Mouse (Mus musculus) urinary bladder, postnatal 25 days (tissue): Measurements from ENCODE around the gene Pfkp.

Experiments
- DNase-seq: peaks from one replicate; pipeline ENCODE4 v3.0.0; 2022; ENCODE audit warnings: low spot score

Gene Pfkp

DNA sequence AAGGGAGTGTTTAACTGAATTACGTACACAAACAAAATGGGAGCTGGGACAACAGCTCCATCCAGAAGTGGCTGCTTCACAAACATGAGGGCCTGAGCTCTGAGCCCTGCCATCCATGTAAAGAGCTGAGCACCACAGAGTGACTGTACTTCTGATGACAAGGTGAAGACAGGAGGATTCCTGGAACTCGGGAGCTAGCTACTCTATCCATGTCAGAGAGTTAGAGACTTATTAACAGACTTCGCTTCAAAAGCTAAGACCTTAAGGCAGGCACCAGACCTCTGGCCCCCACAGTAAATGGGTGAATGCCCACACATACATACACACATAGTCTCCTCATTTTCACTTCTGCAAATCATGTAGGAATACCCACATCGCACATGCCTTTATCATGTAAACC, 11.6 kb downstream of the Pfkp start:
- DNase-seq, result no peak

DNA sequence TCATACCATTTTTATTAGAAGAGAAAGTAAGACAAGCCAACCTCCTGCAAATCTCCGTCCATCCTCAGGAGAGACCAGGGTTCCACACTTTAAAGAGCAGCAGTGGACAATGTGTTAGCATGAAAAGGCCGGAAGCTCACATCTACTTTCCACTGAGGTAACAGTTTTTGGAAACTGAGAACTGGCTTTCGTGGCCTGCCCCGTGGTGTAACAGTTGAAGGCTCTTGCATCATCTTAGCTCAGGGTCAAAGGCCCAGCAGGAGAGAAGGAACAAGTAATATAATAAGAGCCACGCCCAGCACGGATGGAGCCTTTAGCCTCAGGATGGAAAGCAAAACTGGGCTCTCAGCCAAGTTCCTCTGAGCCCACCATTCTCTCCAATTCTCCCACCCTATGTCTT, 12.1 kb downstream of the Pfkp start:
- no peak for DNase-seq

DNA sequence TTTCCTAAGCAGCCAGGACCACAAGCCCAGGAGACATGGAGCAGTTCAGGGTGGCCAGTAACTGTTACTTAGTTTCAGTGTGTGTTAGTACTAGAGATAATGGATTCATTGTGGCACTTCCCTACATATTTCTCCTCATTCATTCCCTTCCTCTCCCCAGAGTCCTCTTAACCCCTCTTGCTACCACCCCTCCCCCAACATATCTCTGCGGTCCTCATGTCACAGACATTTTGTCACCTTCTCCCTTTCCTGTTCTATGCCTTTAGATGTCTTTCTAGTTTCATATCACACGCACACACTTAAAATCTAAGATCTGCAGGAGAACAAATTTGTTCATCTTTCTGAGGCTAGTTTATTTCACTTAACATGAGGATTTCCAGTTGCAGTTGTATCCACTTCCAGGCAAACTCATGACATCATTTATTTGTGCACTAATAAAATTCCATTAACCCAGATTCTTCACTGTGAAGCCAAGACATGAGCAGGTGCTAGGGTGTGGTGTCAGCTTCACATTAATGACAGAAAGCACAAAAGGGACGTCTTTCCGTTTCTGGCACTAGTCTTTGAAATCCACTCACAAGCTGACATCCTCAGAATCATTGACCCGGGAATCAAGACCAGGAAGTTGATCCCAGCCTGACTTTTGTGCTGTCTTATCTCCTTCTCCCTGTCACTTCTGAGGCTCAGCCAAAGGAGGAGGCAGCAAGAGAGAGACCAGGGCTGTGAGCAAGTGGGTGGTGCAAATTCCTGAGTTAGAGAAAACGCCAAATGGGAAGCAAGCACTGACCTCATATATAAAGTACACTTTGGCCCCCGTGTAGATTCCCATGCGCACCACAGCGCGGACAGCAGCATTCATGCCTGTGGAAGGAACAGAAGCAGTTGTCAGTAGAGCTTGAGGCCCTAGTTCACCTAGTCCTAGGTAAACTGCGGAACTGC, 13.2 kb downstream of the Pfkp start:
- DNase-seq, result no peak

DNA sequence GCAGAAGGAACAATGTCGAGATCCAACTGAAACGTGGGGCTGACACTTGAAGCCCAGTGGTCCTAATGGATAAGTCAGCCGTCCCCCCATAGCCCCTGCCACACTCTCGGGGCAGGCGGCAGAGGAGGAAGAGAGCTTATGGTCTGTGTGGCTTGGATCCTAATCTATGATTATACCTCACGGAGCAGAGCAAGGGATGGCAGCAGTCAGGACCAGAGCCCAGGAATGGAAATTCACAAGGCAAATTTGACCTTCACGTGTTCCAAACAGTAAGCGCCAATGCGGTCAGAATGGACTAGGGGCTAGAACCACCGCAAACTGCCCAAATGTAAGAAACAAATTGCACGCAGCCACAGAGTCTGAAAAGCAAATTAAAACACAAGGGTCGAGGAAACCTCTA, 14.5 kb downstream of the Pfkp start:
- DNase-seq, result no peak

DNA sequence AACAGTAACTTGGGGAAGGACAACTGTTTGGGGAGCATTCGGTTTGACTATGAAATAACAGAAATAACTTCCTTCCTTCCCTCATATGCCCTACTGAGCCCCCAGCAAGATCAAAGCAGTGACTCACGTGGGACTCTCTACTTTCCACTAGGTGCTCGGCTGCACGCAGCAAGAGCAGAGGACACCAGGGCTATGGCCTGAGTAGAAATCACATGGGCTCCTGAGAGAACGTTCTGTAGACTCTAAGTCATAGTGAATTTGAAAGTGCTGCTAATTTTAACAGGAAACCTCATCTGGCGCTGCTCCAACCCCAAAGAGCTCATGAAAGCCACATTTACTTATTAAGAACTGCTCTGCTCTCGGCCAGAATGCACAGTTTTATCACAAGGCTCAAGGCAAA, 15.1 kb downstream of the Pfkp start:
- no peak for DNase-seq

DNA sequence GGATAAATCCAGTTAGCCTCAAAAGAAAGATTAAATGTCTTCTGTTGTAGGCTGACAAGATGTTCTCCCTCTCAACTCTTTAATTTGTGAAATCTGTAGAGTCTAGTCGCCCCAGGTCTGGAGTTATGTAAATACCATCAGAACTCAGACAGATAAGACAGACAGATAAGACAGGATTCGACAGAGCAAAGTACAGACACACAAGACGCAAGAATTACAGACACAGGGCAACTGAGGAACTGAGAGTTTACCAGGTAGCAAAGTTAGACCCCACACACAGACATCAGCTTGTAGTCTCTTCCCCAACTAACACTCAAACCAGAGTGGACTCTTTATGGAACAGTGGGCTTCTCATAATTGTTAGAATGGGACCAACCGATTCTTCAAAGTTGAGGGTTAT, 15.6 kb downstream of the Pfkp start:
- no peak for DNase-seq

DNA sequence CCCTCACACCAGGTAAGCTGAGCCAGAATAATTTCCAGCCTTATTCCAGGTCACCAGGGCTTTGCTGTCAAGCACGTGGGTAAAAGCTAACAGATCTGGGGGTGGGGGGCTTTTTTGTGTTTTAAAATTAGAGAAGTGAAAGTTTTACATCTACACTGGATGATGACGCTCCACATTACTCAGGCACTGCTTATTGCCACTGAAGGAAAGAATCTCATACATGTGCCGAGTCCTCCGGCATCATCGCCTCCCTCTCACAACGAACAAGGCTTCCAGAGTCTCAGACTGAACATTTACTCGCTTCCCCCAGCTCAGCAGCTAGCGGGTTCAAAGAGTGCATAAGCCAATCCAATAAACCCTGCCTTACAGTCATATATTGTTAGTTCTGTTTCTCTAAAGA, 16.1 kb downstream of the Pfkp start:
- no peak for DNase-seq

DNA sequence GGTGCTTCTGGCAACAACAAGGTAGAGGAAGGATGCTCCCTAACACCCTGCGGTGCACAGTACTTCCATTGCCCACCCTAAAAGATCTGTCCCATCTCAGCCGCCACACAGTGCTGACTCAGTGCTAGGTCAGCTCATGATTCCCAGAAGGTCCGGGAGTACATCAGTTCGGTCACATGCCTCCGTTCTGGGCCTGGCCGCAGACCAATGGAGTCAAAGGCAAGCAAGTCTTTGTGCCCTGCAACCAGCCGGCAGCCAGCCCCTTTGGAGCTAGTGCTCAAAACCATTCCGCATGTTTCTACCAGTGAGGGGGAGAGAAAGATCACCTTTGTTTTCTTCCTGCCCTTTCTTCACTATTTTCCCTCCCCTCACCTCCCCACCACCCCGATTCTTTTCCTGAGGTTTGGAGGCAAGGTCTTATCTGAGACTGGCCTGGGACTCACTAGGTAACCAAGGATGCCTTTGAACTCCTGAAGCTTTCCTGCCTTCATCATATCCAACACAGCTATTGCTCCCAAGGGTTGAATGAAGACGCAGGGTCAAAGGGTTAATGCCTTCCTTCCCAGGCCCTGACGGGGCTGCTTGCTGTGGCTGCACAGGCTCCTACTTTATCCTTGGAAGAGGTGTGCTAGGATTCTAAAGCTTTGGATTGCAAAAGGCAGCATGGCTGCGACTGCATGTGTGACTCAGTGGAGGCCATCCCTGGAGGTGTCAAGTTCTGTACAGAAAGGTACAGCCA, 16.6 kb downstream of the Pfkp start:
- DNase-seq, result no peak

DNA sequence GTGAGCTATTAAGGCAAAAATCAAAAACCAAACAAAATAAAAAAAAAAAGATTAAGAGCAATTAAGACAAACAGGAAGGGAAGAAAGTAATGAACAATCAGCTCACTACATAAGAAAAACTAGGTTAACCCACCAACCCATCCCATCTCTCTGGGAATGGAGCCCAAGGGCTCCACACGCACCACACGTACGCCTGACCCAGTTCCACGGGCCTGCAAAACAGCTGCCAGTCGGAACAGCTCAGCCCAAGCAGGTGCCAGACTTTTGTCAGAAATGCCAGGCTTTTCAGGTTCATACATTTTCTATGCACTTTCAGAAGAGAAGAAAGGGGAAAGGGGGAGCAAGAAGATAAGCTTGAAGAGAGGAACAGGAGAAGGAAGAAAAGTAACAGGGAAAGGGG, 17.9 kb downstream of the Pfkp start:
- no peak for DNase-seq

DNA sequence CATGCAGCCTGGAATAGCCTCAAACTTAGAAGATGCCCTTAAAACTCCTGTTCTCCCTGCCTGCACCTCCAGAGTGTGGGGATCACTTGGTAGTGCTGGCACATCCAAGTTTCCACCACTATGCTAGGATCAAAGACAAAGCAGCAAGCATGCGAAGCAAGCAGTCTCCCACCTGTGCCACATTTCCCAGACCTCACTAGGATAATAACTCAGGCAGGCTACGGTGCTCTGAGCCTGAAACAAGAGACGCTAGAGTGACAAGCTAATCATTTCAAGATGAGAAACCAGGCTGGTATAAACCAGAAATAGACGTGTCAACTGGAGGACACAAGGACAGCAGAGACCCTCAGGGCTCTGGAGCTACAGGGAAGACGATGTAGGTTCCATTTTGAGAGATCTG, 18.6 kb downstream of the Pfkp start:
- no peak for DNase-seq

DNA sequence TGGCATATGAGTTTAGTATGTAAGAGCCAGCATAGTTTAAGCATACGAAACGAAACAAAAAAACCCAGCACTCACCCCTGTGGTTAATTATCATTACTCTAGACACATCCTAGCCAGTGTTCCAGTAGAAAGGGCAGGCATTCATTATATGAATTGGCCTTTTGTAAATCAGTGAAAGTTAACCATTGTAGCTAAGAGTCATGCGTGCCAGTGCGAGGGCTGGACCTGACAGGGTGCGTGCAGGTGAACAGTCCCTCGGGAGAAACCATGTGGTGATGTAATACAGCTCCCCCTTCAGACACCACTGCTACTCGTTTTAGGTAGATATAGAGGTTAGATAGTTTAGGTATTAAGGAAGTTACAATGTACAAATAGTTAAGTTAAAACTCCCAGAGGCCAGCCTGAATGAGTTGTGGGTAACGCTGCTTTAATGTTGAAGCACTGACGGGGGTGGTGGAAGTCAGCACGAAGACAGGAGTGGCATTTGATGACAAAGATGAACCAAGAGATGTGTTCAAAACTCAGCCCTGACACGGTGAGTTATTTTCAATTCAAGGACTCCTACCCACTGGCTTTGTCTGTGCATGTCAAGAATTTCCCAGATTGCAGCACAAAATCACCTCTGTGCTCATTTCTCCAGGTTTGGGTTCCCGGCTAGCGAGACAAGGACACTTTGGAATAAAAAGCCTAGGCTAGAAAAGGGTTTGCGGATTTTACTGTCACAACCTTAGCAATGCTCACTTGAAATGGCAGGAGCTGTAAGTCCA, 19.4 kb downstream of the Pfkp start:
- DNase-seq, result no peak

DNA sequence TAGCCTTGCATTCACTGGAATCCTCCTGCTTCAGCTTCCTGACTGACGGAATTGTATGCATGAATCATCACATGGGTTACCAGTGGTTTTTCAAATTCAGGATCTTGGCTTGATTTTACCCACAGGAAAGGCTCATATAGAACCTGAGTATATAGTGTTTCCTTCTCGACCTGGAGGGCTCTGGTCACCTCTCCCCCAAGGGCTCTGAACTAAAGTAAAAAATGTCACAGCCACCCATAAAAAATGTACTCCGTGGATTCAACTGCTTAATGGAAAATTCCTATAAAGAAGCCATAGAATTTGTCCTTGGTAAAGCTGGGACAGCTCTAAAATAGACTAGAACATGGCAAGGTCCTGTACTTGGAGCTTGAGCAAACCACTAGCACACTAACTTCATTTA, 20.3 kb downstream of the Pfkp start:
- no peak for DNase-seq

DNA sequence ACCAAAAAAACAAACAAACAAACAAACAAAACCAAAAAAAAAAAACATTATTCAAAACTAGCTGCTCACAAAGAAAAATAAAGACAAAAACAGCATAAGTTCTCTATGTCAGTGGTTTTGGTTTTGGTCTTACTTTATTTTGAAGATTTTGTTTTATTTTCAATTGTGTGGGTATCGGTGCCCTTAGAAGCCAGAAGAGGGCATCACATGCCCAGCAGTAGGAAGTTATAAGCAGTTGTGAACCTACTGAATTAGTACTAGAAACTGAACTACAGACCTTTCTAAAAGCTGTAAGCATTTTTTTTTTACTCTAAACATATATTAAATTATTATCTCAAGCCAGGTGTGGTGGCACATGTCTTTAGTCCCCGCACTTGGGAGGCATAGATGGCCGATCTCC, 21.2 kb downstream of the Pfkp start:
- DNase-seq, result no peak

DNA sequence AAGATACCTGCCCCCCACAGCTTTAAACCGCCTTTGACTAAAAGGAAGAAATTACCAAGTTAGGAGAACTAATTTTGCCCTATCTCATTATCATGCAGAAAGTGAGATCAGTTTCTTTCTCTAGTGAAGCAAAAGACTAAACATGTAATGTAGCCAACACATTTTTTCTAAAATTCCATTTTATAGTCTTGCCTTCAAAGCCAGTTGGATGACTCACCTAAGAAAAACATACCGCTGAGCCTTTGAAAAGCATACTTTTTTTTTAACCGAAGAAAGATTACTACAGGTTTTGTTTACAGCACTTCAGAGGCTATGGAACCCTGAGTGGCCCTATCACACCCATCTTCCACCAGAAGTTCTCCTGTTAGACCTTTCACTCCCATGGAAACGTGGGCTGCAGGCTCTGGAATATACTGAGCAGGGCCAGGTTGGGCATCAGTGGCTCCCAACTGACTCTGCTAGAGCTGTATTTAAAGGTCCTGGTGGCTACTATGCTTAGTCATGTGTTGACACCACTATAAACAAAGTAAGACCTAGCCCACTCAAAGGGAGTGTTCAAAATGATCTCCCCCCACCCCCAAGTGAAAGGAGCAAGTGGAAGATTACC, 22.0 kb downstream of the Pfkp start:
- no peak for DNase-seq

DNA sequence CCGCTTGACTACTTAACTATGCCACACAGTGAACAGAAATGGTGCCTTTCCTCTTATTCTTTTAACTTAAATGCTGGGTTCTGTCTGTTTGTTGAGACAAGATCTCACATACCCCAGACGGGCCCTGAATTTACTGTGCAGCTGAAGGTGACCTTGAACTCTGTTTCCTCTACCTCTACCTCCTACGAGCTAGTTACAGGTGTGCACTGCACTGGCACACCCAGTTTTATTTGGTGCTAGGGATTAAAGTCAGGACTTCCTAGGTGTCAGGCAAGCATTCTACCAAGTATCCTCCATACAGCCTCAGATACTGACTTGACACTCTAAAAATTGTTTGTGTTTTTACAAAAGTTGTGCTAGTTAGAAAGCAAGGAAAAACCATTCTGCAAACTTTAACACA, 22.6 kb downstream of the Pfkp start:
- DNase-seq, result no peak

DNA sequence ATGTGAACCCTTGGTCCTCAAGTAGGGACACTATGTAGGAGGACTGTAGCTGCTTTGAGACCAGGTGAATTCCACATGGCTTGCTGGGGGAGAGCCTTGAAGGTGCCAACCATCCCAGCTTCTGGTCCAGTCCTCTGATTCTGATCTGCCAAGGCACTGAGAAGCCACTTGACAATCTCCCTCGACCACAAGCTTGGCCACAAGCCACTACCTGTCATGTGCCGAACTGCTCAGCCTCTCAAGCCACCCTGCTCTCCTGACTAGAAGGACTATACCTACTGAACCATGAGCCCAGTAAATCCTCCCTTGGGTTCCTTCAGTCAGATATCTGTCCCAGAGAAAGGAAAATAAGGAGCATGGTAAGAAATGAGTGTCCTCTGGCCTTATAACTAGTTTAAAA, 24.0 kb downstream of the Pfkp start:
- no peak for DNase-seq

DNA sequence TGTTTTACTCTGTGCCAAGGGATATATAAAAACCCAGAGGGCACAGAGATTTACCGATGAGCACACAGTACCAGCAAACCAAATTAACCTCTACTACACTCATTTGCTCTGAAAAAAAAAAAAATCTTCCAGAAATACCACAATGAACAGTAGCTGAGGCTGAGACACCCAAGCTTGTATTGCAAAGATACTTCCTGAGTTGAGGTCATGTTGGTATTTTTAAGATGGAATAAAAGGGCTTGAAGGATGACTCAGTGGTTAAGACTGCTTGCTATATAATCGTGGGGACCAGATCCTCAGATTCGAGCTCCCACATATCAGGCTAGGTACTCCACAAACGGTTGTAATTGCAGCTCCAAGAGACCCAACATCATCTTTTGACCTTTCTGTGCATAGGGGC, 24.5 kb downstream of the Pfkp start:
- DNase-seq, result no peak

DNA sequence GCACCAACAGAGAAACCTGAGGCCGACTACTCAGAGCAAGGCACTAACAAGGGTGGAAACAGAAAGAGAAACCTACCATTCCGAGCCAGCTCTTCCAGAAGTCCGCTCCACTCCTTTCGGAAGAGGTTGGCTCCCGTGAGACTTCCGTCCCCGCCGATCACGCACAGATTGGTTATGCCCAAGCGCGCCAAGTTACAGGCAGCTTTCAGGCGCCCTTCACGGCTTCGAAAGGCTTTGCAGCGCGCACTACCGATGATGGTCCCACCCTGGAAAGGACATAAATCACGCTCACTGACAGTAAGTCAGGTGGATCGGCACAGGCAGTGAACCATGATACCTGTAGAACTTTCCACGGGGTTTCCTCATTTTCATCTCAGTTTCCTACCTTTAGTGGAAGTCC, 26.7 kb downstream of the Pfkp start:
- DNase-seq, result no peak

DNA sequence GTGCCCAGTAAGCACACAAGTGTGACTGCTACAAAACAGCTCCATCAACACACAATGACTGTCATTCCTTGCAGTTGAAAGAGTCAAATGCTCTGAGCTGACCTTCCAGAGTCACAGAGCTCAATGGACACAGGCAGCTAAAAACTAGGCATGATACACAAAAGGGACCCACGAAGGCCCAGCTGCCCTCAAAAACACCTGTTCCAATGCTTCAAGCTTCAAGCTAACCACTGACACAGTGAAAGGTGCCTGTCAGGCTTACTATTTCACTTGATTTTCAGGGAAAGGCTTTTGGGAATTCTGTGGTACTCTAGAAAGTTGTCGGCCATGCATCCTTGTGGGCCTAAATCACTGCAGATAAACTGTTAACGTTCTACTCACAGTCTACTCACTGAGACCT, 28.3 kb downstream of the Pfkp start:
- no peak for DNase-seq

DNA sequence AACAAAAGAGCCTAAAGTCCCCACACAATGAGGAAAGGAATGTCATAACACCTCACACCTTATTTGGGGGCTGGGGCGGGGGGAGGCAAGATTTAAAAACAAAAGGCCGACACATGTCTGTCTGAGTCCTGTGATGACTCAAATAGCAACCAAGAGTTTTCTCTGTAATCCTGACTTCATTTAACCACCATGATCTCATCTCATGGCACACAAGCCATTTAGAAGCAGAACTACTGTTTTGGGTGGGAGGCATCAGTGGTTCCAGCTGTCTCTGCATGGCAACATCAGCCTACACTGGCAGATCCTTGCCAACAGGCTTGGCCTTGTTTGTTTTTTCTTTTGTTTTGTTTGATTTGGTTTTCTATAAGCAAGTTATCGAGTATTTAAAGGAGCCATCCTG, 29.9 kb downstream of the Pfkp start:
- DNase-seq, result no peak

DNA sequence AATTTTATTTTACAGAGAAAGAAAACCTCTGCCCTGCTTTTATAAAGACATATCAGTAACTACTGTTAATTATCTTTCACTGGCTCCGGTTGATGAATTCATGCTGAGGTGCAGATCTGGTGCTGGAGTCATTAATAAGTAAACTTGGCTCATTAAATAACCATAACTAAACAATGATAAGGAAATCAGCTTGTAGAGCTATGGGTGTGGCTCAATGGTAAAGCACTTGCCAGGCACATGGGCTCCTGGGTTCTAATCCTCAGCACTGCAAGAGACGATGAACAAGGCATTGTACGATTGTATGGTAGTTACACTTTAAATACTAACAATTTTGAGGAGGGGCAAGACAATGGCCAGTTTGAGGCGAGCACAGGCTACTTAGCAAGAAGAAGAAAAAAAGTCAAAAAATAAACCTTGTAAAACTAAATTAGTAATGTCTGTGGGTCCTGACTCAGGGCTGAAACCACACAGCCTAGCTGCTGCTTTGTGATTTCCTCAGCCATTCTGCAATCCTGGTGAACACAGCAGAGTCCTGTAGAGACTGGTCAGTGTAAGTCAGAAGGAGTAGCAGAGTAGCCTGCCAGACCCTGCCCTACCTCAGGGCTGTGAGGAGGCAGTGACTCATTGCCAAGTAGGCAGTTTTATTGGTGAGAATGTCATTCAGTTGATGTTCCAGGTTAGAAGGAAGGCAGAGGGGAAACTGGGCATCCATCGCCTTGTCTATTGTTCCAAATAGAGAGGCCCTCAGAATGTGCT, 34.7 kb downstream of the Pfkp start:
- DNase-seq, result no peak
